Mouse (Mus musculus) yolk sac, embryonic 10.5 days (tissue): ENCODE results near the gene P2rx6.

Experiments
- DNase-seq: peaks from one replicate; pipeline ENCODE4 v3.0.0-alpha.2; 2017; ENCODE audit warnings: low spot score

The P2rx6 gene

DNA sequence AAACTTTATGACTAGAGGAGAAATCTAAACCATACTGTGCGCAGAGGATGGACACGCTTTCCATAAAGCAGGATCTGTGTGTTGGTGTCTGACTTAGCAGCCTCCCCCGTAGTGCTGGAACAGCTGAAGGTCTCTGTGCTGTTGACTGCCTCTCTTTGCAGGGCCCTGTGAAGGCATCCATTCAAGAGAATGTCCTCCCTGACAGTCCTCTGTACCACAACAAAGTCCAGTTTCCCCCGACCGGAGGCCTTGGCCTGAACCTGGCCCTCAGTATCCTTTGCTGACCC lies 64.5 kb downstream of the P2rx6 start:
- no peak for DNase-seq
